Mouse (Mus musculus) lung, embryonic 16.5 days (tissue): Measurements from ENCODE around the gene Lmx1a. TPM values are rescaled to one million over a fixed set of nuclear protein-coding genes. Genes with fewer than 3 reads are reported as not detected.

Experiments used
- ATAC-seq: fragments of 200-750 bp; cut with Nextera tagmentation; 2 replicates; pipeline ENCODE4 v1.8.0; 2017; ENCODE audit warnings: low read depth, mild to moderate bottlenecking, moderate library complexity
- H3K27ac ChIP-seq: fragments of 300-500 bp; sonication (generic); 2 replicates; pipeline ENCODE4 v1.5.1; 2014; ENCODE audit warnings: mild to moderate bottlenecking, control low read depth, low read length
- H3K27me3 ChIP-seq: fragments of 300-500 bp; sonication (generic); 2 replicates; pipeline ENCODE4 v1.6.1; 2014; ENCODE audit warnings: low read depth, low read length, mixed read lengths; ENCODE audit not compliant: control insufficient read depth, insufficient read depth
- H3K36me3 ChIP-seq: fragments of 300-500 bp; sonication (generic); 2 replicates; pipeline ENCODE4 v1.6.1; 2014; ENCODE audit warnings: low read length; ENCODE audit not compliant: control insufficient read depth, insufficient read depth
- H3K4me1 ChIP-seq: fragments of 300-500 bp; sonication (generic); replicated peaks from 2 replicates; pipeline ENCODE4 v1.6.1; 2014; ENCODE audit warnings: low read length, mixed read lengths; ENCODE audit not compliant: control insufficient read depth, insufficient read depth
- H3K4me2 ChIP-seq: fragments of 300-500 bp; sonication (generic); 2 replicates; pipeline ENCODE4 v1.6.1; 2014; ENCODE audit warnings: low read depth, low read length, control low read depth
- H3K4me3 ChIP-seq: fragments of 300-500 bp; sonication (generic); 2 replicates; pipeline ENCODE4 v1.5.1; 2014; ENCODE audit warnings: mild to moderate bottlenecking, low read length, control low read depth
- H3K9ac ChIP-seq: fragments of 300-500 bp; sonication (generic); 2 replicates; pipeline ENCODE4 v1.6.1; 2014; ENCODE audit warnings: low read length, control low read depth
- H3K9me3 ChIP-seq: fragments of 300-500 bp; sonication (generic); 2 replicates; pipeline ENCODE4 v1.6.1; 2016; ENCODE audit warnings: low read length; ENCODE audit not compliant: control insufficient read depth
- WGBS: fragments of 180-500 bp; shearing (Covaris S2); extraction: QIAGEN DNeasy Blood & Tissue Kit; methylation state at CpG from one replicate; pipeline ENCODE4 v1.1.7; 2014; 5-methylcytosine and 5-hydroxymethylcytosine counted together
- polyA plus RNA-seq: library from polyadenylated mRNA; unstranded; fragments of >200 nt; fragmentation: Nextera tagmentation; extraction: Ambion mirVana; gene quantifications from 2 replicates; pipeline ENCODE4 v1.2.1, GENCODE M21; 2015

Lmx1a gene
- polyA plus RNA-seq, 1 experiment from 2014 or later, result not detected

- 35% methylated on average over 3 of the region's 3 CpGs for WGBS
- H3K4me3 ChIP-seq, result no peak overlapping the region
- no peak overlapping the region for H3K4me2 ChIP-seq
- no peak overlapping the region for H3K27ac ChIP-seq
- ATAC-seq, result peak; percentile 74
- H3K4me1 ChIP-seq, result peaks cover 10% of the 10 kb centered on the region; the same call in 1 of the 2 replicates
- H3K27me3 ChIP-seq, result no peaks in the 10 kb centered on the region
- no peaks in the 10 kb centered on the region for H3K36me3 ChIP-seq
- no peak overlapping the region for H3K9ac ChIP-seq
- no peaks in the 10 kb centered on the region for H3K9me3 ChIP-seq
Measured at GRCm38 (mm10) chr1:167790688-167791087, 101.7 kb downstream of the Lmx1a start.

DNA sequence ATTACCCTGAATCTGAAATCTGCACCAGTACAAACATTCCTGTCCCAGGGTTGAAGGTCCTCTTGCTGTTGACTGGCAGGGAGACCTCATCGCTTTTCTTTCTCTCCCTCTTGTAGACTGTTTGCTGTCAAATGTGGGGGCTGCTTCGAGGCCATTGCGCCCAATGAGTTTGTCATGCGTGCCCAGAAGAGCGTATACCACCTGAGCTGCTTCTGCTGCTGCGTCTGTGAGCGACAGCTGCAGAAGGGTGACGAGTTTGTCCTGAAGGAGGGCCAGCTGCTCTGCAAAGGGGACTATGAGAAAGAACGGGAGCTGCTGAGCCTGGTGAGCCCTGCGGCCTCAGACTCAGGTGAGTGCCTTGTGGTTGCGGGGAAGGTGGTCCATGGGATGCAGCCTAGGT is 102.2 kb downstream of the Lmx1a start:
- ATAC-seq, result no peak
- no peak overlapping the region for H3K9ac ChIP-seq
- H3K4me3 ChIP-seq, result no peak overlapping the region
- no peaks in the 10 kb centered on the region for H3K9me3 ChIP-seq
- peaks cover 10% of the 10 kb centered on the region; the same call in 1 of the 2 replicates for H3K4me1 ChIP-seq
- no peaks in the 10 kb centered on the region for H3K36me3 ChIP-seq
- H3K27ac ChIP-seq, result no peak overlapping the region
- WGBS, result 60% methylated on average over 11 of the region's 11 CpGs
- H3K4me2 ChIP-seq, result no peak overlapping the region
- no peaks in the 10 kb centered on the region for H3K27me3 ChIP-seq

GRCm38 (mm10) chr1:167801923-167802322 is 112.9 kb downstream of the Lmx1a start:
- Histone ChIP-seq H3K27ac (no peak overlapping the region), H3K9ac (no peak overlapping the region), H3K4me2 (no peak overlapping the region), H3K27me3 (peaks cover 28% of the 10 kb centered on the region), H3K9me3 (no peaks in the 10 kb centered on the region), H3K36me3 (no peaks in the 10 kb centered on the region), H3K4me1 (peaks cover 7% of the 10 kb centered on the region), H3K4me3 (no peak overlapping the region)
- 29% methylated on average over 4 of the region's 4 CpGs for WGBS
- ATAC-seq, result no peak

- H3K4me1 ChIP-seq, result peaks cover 7% of the 10 kb centered on the region
- H3K27ac ChIP-seq, result no peak overlapping the region
- peak overlapping the region; percentile 53 for H3K9ac ChIP-seq
- ATAC-seq, result peak; percentile 70
- H3K9me3 ChIP-seq, result no peaks in the 10 kb centered on the region
- peak overlapping the region; percentile 97 for H3K4me2 ChIP-seq
- H3K27me3 ChIP-seq, result peaks cover 28% of the 10 kb centered on the region
- H3K36me3 ChIP-seq, result no peaks in the 10 kb centered on the region
- 1% methylated on average over 54 of the region's 59 CpGs for WGBS
- peak overlapping the region; percentile 57 for H3K4me3 ChIP-seq
Measured at GRCm38 (mm10) chr1:167802510-167803271, 113.7 kb downstream of the Lmx1a start.

DNA sequence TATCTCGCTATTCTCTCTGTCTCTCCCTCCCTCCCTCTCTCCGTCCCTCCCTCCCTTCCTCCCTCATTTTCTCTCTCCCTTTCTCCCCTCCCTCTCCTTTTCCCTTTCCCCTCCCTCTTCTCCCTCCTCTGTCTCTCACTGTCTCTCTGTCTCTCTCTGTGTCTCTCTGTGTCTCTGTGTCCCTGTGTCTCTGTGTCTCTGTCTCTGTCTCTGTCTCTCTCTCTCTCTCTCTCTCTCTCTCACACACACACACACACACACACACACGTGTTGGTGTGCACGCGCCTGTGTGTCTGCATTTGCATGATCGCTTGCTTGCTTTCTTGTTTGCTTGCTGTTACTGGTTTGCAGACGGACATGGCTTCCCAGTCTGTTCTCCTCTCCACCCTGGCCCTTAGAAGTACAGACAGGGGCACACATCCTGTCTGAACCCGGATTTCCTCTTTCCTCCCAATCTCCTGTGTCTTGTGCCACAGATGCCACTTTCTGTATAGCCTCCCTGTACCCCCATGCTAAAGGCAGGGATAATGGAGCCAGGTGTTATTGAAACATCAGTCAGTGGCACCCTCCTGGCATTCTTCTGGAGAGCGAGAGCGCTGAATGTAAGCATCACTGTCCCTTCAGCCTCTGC is 114.4 kb downstream of the Lmx1a start:
- 13% methylated on average over 10 of the region's 10 CpGs for whole genome bisulfite sequencing
- Histone ChIP-seq H3K9ac (no peak overlapping the region; the same call in 1 of the 2 replicates), H3K4me3 (peak overlapping the region; percentile 57), H3K36me3 (no peaks in the 10 kb centered on the region), H3K27ac (no peak overlapping the region), H3K4me1 (peaks cover 7% of the 10 kb centered on the region), H3K27me3 (peaks cover 28% of the 10 kb centered on the region), H3K4me2 (peak overlapping the region; percentile 97), H3K9me3 (no peaks in the 10 kb centered on the region)
- ATAC-seq, result no peak

GRCm38 (mm10) chr1:167804836-167805235 is 115.8 kb downstream of the Lmx1a start:
- no peak overlapping the region for H3K27ac ChIP-seq
- H3K36me3 ChIP-seq, result no peaks in the 10 kb centered on the region
- peaks cover 7% of the 10 kb centered on the region for H3K4me1 ChIP-seq
- ATAC-seq, result no peak
- 38% methylated on average over 7 of the region's 7 CpGs for WGBS
- H3K4me3 ChIP-seq, result no peak overlapping the region
- H3K4me2 ChIP-seq, result no peak overlapping the region
- H3K9me3 ChIP-seq, result no peaks in the 10 kb centered on the region
- H3K27me3 ChIP-seq, result peaks cover 28% of the 10 kb centered on the region
- no peak overlapping the region for H3K9ac ChIP-seq

- H3K27ac ChIP-seq, result no peak overlapping the region
- ATAC-seq, result no peak
Measured at GRCm38 (mm10) chr1:167811141-167811540, 122.1 kb downstream of the Lmx1a start.

GRCm38 (mm10) chr1:167815166-167815565 is 126.1 kb downstream of the Lmx1a start:
- WGBS, result 63% methylated on average over 4 of the region's 4 CpGs
- Histone ChIP-seq H3K27ac (no peak overlapping the region), H3K9me3 (no peaks in the 10 kb centered on the region), H3K36me3 (no peaks in the 10 kb centered on the region), H3K4me1 (no peaks in the 10 kb centered on the region), H3K4me2 (no peak overlapping the region), H3K27me3 (no peaks in the 10 kb centered on the region), H3K9ac (no peak overlapping the region), H3K4me3 (no peak overlapping the region)
- ATAC-seq, result no peak

More at GRCm38 (mm10) chr1:167811141-167811540, 122.1 kb downstream of the Lmx1a start:
- Histone ChIP-seq H3K9me3 (no peaks in the 10 kb centered on the region), H3K9ac (no peak overlapping the region), H3K27me3 (no peaks in the 10 kb centered on the region), H3K36me3 (no peaks in the 10 kb centered on the region), H3K4me1 (no peaks in the 10 kb centered on the region), H3K4me3 (no peak overlapping the region), H3K4me2 (no peak overlapping the region)
- 79% methylated on average over 4 of the region's 4 CpGs for WGBS

- Histone ChIP-seq H3K36me3 (no peaks in the 10 kb centered on the region), H3K27me3 (no peaks in the 10 kb centered on the region), H3K4me2 (no peak overlapping the region), H3K4me1 (no peaks in the 10 kb centered on the region), H3K4me3 (no peak overlapping the region), H3K9ac (no peak overlapping the region), H3K9me3 (no peaks in the 10 kb centered on the region), H3K27ac (no peak overlapping the region)
- WGBS, result 63% methylated on average over 6 of the region's 6 CpGs
- no peak for ATAC-seq
Measured at GRCm38 (mm10) chr1:167817028-167817427, 128.0 kb downstream of the Lmx1a start.
